Mouse (Mus musculus): ENCODE data around the gene Hif3a.

DNA sequence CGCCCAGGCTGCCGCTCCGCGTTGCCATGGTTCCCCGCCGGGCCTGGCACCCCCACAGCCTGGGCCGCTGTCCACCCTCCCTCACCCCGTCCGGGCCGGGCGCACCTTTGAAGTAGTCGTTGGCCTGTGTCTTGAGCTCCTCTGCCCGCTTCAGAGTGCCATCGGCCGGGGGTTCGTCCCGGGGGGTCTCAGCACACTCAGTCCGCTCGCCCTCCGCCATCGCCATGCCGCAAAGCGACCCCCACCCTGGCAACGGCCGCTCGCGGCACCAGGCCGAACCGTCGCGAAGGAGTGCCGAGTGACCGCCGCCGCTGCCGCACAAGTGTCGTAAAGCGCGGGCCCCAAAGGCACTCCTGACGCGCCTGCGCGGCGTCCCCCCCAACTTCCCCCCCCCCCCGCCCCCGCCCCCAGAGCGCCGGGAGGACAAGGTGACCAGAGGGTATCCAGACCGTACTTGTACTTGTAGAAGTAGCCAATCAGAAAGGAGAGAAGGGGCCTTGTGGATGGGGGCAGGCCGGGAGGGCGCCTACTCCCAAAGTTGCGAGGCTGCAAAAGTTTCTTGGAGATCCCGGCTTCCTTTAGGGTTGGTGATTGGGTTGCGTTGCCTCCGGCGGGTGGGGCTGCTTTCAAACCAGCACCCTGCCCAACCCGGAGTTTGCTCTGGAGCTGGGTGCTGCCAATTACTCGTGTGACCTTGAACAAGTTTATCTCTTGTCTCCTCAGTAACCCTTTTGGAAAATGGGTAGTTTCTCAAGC lies 34.5 kb downstream of the Hif3a start, which contains the start of gene Ppp5c:
- TF ChIP-seq GATA1 (IDR thresholded peaks at IDR 0.05; ENCODE audit: borderline replicate concordance, low read length), result no peak
- no peak for TF ChIP-seq FLI1 (IDR thresholded peaks at IDR 0.05; ENCODE audit: low read length)
